Mouse (Mus musculus) left cerebral cortex, adult 11 months (tissue): ENCODE results near the gene Zbp1.

Source experiments
- DNase-seq: peaks from one replicate; pipeline ENCODE4 v3.0.0; 2022; ENCODE audit warnings: low spot score

Gene Zbp1

DNA sequence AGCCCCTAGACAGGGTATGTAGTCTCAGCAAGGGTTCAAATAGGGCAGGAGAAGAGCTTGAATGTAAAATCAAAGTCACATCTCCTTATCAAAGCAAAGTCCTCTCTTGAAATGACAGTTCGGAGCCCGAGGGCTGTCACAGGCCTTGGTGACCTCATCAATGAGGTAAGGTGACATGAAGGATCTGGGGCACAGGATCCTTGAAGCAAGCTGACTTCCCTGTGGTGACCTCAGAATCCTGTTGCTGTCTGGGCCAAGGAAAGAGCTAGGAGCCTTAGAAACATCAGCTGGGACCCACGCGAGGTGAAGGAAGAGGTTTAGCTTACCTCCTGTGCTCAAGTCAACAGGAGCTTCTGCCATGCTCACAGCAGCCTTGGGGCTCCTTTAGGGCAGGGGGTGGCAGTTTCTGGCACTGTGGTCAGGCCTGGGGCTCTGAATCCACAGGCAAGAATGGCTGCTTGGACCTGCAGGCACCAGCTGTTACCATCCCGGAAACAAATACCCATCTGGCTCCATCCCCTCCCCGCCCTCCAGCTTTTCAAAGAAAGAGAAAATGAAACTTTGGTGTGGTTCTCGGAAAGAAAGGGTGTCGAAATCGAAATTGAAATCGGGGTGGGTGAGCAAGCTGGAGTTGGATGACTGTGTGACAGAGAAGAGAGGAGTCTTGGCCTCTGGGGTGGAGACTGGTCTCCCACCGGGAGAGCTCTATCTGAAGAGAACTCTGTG, at the start of gene Zbp1:
Zbp1 (minus strand) TSS at position 508 of the 726 bp plus-strand sequence.
- no peak for DNase-seq

DNA sequence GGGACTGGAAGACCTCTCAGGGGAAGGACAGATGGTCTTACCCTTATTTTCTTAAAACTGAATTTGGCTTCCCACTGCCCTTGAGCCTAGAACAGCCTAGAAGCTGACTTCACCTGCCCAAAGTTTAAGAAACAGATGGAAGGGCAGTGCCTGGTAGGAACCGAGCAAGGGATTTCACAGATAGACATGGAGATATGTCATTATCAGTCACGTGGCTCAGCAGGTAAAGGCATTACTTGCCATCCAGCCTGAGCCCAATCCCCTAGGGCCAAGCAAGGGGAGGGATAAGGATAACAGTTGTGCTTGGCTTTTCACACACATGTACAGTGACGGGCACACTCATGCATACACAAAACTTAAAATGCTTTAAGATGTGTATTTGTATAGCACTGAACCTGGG, 48.8 kb upstream of the Zbp1 start:
- DNase-seq, result no peak

DNA sequence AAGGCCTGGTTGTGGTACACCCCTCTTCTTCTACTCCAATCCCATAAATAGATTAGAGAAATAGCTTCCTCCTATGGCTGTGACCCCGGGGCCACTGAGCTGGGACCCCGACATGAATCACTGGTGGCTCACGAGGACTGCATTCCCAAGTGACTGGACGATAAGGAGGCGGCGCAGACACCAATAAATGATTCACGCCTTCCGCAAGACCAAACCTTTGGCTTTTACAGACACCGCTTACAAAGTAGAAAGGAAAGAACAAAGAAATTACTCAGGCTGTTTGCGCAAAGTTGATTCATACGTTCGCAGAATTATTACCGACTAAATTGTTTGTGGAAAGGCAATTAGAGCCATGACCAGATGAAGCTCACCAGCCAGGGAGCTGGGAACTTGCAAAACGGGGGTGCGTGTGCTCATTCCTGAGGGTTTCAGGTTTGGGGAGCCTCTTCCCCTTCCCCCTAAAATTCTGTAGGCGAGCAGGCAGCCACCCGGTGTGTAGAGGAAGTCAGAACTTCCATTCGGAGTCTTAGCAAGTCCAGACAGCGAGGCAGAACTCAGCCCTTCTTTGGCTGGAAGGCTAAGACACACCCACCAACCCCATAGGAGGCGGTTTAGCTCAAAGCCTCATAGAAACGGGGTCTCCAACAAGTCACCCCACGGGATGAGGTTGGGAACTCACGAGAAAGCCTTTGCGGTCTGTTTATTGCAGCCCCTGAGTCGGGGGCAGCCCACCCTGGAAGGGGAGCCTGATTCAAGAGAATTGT, 47.8 kb upstream of the Zbp1 start:
- DNase-seq, result no peak

DNA sequence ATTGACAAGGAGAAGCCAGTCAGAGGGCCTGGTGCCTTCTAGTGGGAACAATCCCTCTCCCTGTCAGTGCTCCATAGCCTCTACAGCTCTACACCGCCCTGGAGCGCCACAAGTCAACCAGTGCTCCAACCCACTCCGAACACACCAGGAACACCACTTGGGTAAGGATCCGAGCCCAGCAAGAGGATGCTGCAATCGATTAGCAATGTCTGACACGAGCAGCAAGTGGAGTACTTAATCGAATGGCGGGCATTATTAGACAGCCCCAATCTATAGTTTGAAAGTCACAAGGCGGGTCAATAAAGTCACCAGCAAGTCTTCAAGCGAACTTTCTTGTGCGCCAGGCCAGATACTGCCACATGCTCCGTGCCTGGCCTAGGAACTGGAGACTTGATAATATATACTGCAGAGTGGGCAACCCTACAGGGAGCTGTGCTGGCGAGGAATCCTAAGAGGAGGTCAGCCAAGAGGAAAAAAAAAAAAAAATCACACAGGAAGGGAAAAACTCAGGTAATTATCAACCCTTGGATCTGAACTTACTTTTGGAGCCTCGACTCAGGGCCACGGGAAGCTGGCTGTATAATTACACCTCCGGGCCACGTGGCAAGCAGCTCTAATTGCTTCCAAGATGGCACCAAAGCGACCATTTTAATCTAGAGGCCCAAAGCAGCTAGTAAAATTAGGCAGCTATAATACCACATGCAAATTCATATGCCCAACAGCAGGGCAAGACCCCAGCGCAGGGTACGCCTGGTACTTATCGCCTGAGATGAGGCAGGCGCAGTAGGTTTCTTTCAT, 46.9 kb upstream of the Zbp1 start:
- no peak for DNase-seq

DNA sequence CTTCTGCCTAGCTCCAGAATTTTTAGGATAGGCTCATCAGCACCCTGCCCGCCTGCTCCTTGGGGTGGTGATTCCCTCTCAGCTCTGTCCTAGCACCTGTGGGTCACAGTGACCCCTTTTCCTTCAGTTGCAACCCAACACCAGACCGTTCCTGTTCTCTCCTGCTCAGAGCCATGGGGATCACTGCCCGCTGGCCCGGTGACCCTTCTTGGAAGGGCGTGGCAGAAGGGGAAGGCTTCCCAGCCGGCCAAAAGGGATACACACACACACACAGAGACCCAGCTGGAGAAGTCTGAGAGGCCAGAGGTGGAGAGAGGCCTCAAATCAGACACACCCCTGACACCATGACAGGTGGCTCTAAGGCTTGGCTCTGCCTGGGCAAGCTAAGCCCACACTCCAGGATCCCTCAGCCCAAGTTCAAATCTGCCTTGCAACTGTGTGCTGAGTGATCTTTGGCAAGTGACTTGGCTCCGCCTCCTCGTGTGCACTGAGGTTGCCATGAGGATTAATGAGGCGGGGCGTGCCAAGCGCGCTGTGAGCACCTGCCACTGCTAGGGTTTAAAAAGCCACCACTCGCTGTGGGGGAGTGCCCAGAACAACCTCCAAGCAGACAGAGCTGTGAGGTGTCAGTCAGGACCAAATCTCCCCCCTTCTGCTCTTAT, 45.9 kb upstream of the Zbp1 start:
- no peak for DNase-seq

DNA sequence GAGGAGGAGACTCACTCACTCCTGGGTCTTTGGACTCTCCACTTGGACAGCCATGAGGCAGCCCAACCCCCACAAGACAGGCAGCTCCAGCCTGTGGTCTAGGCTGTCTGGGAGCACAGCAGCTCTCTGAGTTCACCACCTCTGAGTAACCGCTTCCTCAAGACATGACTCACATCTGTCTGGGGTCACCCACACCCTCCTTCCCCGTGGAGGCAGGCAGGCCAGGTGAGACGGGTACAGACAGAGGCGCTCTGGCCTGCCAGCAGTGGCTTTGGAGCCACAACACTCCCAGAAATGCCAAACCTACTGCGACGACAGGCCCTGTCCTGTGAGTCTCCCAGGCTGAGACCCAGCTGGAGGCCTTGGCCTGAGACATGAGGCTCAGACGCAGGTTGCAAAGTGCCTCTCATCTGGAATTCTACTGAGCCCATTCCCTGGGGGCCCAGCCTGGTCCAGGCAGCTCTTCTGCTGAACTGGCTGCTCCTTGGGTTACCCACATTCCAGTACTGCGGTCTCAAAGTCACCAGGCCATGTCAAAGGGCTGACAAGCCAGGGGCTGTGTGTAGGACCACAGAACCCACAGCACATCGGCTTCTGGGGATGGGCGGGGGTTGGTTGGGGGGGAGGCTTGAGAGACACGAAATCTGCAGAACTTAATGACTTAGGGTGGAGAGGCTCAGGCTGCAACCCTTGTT, 45.1 kb upstream of the Zbp1 start:
- no peak for DNase-seq

DNA sequence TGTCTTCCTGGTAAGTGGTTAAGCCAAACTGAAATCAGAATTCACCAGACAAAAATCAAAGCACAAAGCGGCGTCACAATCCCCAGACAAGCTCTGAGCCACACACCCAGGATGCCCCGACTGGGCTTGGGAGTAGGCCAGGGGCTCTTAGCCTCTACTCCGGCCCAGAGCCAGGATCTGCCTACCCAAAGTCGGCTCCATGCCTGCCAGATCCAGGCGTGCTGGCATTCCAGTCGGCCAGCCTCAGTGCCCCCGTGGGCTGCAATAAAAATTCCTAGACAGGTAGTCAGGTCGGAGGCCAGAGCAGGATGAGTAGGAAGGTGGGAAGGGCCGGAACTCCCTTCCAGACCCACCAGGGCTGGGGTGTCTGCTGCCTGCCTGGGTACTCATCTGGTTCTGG, 42.8 kb upstream of the Zbp1 start:
- no peak for DNase-seq

DNA sequence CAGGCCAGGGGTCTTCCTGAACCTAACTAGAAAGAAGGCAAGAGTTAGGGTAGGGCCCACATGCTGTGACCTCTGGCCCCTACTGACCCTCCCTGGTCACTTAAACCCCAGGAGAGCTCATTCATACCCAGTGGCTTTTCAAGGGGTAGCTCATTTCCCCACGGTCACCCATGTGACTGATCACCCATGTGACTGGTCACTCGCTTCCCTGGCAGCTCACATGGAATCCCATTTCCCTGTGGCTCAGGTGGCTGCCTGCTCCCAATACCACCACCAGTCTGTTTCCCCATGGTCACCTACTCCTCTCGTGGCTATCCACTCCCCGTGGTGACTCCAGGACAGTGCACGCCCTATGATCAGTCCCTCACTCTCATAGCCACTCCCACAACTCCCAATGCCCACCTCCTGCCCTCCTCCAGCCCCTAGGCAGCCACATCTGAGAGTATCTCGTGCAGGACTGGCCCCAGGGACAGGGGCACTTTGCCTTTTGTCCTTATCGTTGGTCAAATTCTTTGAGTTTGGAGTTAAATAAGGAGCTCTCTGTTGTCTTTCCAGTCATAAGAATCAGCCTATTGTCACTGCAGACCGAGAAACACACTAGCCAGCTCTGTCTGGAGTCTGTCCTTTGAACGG, 39.9 kb upstream of the Zbp1 start:
- no peak for DNase-seq

DNA sequence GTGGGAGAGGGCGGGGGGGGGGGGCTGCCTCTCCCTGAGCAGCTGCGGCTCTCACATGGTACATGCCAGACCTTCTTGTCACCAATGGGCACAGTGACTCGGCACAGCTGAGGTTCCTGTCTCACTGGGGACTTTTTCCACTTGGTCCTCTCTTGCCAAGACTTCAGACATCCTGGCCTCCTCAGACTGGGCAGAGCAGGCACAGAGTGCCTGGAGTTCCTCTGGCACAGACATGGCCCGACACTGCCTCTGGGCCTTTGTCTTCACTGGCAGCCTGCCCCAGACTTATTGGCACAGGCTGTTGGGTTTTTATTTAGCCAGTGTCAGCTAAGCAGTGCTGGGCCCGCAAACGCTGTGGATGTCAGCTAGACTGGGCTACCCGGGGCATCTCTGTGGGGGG, 38.9 kb upstream of the Zbp1 start:
- DNase-seq, result peak; percentile 66

DNA sequence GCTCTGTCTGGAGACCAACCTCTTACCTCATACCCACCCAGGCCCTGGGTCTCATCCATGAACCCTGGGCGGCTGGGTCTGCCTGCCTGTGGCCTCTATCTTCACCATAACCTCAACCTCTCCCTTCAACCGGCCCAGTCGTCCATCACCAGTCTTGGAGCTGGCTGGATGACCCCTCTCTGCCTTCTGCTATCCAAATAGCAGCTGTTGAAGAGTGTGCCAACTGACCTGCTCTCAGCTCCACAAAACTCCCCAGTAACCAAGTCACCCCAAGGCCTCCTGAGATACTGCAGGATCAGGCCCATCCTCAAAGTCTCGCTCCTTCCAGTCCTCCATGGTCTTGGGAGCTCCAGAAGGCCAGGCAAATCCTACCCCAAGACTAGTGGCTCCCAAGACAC, 37.8 kb upstream of the Zbp1 start:
- DNase-seq, result no peak

DNA sequence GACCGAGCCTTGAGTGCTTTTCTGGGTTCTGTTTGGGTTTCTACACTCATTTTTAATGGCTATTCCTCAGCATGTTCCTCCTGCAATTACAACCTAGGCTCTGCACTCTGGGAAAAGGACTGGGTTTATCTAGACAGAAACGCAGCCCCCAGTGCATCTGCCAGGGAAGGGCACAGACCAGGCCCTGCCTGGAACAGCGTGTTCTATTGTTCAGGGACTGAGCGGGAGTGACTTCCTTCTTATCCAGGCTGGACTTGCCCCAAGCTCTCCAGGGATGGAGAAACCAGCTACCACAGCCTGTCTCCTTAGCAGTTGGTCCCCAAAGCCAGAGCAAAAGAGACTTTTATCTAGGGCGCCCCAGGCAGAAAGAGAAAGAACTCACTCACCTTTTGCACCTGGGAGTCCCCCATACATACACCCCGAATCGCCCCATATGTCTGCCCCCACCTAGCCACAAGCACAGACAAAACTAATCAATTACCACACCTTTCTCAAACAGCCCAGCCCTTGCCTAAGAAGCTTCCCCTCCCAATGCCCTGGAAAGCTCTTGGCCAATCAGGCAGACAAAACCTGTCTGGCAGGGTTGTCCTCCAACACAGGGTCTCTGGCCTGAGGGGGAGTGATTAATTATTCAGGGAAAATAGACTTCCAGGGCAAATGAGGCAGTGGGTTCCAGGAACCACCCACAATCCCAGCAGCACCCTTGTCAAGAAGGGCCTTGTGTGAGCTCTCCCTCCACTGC, 37.3 kb upstream of the Zbp1 start:
- no peak for DNase-seq

DNA sequence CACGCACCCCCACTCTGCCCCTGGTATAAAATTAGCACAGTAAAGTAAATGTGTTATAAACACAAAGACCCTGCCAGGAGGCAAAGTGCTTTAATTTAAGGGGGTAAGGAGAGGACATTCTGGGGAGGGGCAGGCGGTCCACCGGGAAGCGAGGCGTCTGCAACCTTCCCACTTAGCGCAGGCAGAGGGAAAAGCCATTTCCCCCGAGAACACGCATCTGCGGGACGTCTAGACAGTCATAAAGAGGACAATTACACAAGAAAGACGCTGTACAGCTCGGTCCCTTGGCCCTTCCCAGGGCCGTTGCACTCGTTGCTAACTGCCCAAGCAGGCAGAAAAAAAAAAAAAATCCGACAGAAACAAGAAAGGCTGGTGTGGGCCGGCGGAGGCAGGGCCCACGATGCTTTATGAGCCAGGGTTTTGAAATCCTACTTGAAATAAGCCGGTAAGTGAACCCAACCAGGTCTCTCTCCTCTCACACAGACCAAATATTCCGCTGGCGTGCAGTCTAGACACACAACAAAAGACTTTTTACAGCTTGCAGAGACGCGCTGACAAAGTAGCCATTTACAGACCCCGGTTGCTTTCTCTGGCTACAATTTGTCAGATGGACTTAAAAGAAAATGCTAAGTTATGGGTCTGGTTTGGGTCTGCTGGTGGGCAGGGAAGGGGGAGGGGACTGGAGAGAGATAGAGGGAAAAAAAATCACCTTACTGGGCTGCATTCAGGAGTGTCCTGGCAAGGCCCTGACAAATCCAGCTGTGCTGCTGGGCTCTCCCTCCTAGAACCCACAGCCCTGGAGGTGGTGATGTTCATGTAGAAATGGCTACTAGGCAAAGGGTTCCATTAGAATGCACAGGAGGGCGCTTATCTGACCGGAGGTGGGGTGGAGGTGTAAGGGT, 35.3 kb upstream of the Zbp1 start:
- no peak for DNase-seq

DNA sequence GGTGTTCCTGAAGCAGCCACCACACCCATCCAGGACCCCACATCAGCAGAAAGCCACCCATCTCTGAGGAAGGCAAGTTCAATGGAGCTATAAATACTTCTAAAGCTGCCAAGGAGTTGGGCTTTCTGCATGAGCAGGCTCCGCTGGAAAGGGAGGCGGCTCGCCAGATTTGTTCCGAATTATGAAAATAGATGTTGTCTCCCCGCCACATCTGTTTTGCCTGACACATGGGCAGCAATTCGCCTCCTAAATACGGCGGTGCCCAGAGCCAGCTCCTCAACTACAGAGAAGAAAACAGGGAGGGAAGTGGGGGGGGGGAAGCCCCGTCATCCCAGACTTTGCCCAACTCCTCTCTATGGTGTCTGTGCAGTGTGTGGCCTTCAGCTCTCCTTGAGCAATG, 33.0 kb upstream of the Zbp1 start:
- DNase-seq, result no peak

DNA sequence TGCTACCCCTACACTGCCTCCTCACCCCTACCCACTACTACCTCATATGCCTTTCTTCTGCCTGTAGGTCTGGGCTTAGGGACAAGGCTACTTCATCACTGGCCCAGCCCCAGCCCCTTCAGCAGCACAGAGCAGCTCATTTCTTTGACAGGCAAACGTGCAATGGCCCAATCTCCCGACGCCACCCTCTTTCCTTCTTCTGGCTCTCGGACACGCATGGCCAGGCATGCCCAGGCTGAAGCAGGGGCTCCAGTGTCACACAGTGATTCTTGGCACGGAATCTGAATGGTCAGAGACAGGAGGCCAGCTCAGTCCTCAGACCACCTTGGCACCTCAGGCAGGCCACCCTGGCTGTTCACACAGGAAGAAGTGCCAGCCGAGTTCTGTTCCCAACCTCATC, 32.4 kb upstream of the Zbp1 start:
- no peak for DNase-seq

DNA sequence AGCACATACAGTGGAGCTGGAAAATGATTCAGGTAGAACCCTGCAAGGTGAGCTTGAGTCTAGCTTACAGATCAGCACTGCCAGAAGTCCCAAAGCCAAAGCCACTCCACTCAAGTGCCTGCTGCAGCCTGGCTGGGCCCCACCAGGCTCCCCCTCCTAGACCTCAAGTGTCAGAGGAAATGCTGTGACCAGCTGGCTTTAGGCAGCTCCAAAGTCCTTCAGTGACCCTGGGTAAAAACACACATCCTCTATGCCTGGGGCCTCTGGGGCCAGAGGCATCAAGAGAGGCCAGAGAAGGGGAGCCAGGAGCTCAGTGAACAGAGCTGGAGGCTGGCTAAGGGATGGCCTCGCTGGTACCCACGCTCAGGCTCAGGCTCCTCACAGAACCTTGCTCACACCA, 31.7 kb upstream of the Zbp1 start:
- DNase-seq, result no peak

DNA sequence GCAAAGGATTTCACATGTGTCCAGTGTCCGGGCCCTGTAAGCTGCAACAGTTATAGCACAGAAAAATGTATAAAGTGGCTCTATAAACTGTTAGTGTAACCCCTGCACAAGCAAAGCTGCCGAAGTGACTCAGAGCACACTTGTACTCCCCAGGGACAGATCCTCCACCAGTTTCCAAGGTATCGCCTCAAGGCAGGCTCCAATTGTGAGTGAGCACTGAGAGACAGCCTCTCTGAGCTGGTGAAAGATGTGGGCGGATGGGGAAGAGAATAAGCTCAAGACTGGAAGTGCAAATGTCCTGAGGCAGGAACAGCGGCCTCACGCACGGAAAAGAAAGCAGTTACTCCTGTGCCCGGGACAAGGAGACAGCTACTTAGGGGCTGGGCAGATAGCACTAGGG, 31.2 kb upstream of the Zbp1 start:
- DNase-seq, result no peak

DNA sequence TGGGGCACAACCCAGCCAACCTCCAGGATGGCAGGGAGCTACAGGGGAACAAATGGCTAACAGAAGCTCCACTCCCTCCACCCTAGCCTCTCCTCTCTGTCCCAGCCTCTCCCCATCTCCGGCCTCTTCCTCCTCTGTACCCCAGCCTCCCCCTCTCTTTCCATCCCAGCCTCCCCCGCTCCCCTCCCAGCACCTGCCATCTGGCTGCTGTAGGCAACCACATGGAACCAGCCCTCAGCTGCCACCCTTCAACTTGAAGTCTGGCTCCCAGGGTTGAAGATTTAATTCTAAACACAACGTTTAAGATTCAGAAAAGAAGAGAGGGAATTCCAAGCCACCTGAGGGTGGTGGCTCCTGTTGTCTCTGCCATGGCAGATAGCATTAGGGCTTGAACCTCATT, 30.7 kb upstream of the Zbp1 start:
- no peak for DNase-seq

DNA sequence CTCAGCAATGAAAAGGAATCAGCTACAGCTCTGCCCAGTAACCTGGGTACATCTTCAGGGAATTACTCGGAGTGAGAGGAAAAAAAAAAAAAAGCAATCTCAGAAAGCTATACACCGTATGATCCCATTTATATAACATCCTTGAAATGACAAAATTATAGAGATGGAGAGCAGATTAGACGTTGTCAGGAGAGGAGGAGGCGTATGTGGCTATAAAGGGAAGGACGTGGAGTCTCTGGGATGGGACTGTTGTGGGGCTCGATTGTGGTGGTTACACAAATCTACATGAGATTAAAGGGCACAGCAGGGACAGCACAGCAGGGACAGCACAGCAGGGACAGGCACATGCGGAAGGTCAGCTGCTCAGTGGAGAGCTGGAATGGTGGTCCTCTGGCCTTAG, 30.1 kb upstream of the Zbp1 start:
- no peak for DNase-seq

DNA sequence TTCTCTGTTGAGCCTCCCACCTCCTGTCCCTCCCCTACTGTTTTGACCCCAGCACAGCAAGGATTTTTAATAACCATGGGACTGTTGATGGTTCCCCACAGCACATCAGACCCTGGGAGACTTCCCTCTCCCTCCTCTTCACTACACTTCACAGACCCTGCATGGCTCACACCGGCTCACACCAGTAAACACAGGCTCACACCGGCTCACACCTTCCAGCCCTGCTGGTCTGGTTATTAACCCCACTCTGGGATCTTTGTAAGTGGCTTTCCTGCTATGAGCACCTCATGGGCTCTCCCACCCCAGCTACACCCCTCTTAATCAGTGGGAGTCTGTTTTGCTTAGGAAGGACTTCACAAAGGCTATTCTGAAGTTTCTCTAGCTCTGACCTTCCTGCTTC, 29.2 kb upstream of the Zbp1 start:
- DNase-seq, result no peak

DNA sequence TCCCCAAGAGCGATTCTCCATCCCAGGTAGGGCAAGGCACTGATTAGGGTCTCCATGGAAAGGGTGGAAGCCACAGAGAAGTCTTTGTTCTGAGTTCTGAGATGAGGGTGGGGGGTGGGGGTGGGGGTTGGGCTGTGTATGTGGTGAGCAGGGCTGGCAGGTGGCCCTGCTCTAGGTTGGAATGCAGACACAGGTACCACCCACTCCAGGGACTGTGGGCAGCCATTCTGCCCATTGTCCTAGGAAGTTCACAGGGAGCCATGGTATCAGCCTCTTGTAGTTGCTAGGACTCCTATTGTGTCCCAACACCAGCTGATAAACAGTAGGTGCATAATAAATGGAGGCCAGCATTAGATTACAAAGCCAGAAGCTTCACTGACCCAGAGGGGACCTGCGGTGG, 28.5 kb upstream of the Zbp1 start:
- no peak for DNase-seq
